Mouse (Mus musculus): Measurements from ENCODE around the gene Kcnab3.

GRCm38 (mm10) chr11:69365722-69366121 is 39.7 kb downstream of the Kcnab3 start:
- TF ChIP-seq CTCF (IDR thresholded peaks at IDR 0.05; ENCODE audit: control insufficient read depth, insufficient read depth, insufficient replicate concordance, low read depth, low read length) (no peak), POLR2A (IDR thresholded peaks at IDR 0.05; ENCODE audit: control insufficient read depth, low read depth, low read length) (no peak)

Measured in testis, adult 2 months (tissue).